Mouse (Mus musculus): Measurements from ENCODE around the gene Klhdc10.

Klhdc10 gene

GRCm38 (mm10) chr6:30400716-30401115, 952 bp upstream of the Klhdc10 start:
- in situ Hi-C loops (cut with MboI): loop anchor here (10.0 kb wide), 1 partner anchor 584 kb away; no protein-coding TSS in a partner anchor

- in situ Hi-C loops (cut with MboI): loop anchor here (10.0 kb wide), 1 partner anchor 583 kb away; no protein-coding TSS in a partner anchor
Measured at GRCm38 (mm10) chr6:30402091-30402491, 423 bp downstream of the Klhdc10 start.

GRCm38 (mm10) chr6:30403465-30403864, 1.8 kb downstream of the Klhdc10 start:
- in situ Hi-C loops (cut with MboI): loop anchor here (10.0 kb wide), 1 partner anchor 581 kb away; no protein-coding TSS in a partner anchor

- in situ Hi-C loops (cut with MboI): loop anchor here (10.0 kb wide), 1 partner anchor 580 kb away; no protein-coding TSS in a partner anchor
Measured at GRCm38 (mm10) chr6:30404671-30405070, 3.0 kb downstream of the Klhdc10 start.

GRCm38 (mm10) chr6:30408276-30408675, 6.6 kb downstream of the Klhdc10 start:
- in situ Hi-C loops (cut with MboI): loop anchor here (10.0 kb wide), 1 partner anchor 577 kb away; no protein-coding TSS in a partner anchor

- in situ Hi-C loops (cut with MboI): loop anchor here (10.0 kb wide), 1 partner anchor 575 kb away; no protein-coding TSS in a partner anchor
Measured at GRCm38 (mm10) chr6:30409399-30410093, 7.9 kb downstream of the Klhdc10 start.

GRCm38 (mm10) chr6:30411311-30411710, 9.6 kb downstream of the Klhdc10 start:
- in situ Hi-C loops (cut with MboI): no loop called here

GRCm38 (mm10) chr6:30416126-30416525, 14.5 kb downstream of the Klhdc10 start:
- in situ Hi-C loops (cut with MboI): no loop called here

GRCm38 (mm10) chr6:30416801-30417200, 15.1 kb downstream of the Klhdc10 start:
- in situ Hi-C loops (cut with MboI): no loop called here

- in situ Hi-C loops (cut with MboI): no loop called here
Measured at GRCm38 (mm10) chr6:30432461-30433192, 31.0 kb downstream of the Klhdc10 start.

- in situ Hi-C loops (cut with MboI): no loop called here
Measured at GRCm38 (mm10) chr6:30436476-30436875, 34.8 kb downstream of the Klhdc10 start.

GRCm38 (mm10) chr6:30437054-30437453, 35.4 kb downstream of the Klhdc10 start:
- in situ Hi-C loops (cut with MboI): no loop called here

- in situ Hi-C loops (cut with MboI): no loop called here
Measured at GRCm38 (mm10) chr6:30439576-30439975, 37.9 kb downstream of the Klhdc10 start.

GRCm38 (mm10) chr6:30456991-30457390, 55.3 kb downstream of the Klhdc10 start:
- in situ Hi-C loops (cut with MboI): no loop called here

- in situ Hi-C loops (cut with MboI): no loop called here
Measured at GRCm38 (mm10) chr6:30458626-30459025, 57.0 kb downstream of the Klhdc10 start.

- in situ Hi-C loops (cut with MboI): no loop called here
Measured at GRCm38 (mm10) chr6:30459056-30459747, 57.5 kb downstream of the Klhdc10 start.

GRCm38 (mm10) chr6:30459811-30460749, 58.4 kb downstream of the Klhdc10 start:
- in situ Hi-C loops (cut with MboI): no loop called here

GRCm38 (mm10) chr6:30460750-30461446, 59.2 kb downstream of the Klhdc10 start:
- in situ Hi-C loops (cut with MboI): no loop called here

GRCm38 (mm10) chr6:30461755-30462344, 60.2 kb downstream of the Klhdc10 start:
- in situ Hi-C loops (cut with MboI): no loop called here

- in situ Hi-C loops (cut with MboI): no loop called here
Measured at GRCm38 (mm10) chr6:30462822-30463221, 61.2 kb downstream of the Klhdc10 start.

Data from mature B cell (primary cell).